ENCODE assay signal across 8 mouse cellular contexts in genomic region chr2:140670963-140671702, GRCm38 (mm10). TPM values are rescaled to one million over a fixed set of nuclear protein-coding genes. Genes with fewer than 3 reads are reported as not detected.
A peak's percentile ranks its signal among the peaks of the same experiment; 100 is the strongest.
DNase-seq lines count a peak whose midpoint lies in the region; ATAC-seq and TF ChIP-seq lines count a peak whose summit lies in the region.

TSS of gene Flrt3 (minus strand) at chr2:140671469.

- H3K4me2 ChIP-seq in hindbrain, embryonic 13.5 days, result peak within 1 kb of the TSS; percentile 61
- H3K4me2 ChIP-seq in lung, postnatal 0 days (replicated peaks; ENCODE audit: low read depth, low read length), result peak within 1 kb of the TSS; percentile 67

- H3K4me1 ChIP-seq in hindbrain, embryonic 13.5 days (replicated peaks), result peaks cover 16% of the 10 kb centered on the region
- H3K4me1 ChIP-seq in lung, postnatal 0 days (ENCODE audit: insufficient read depth, low read depth, low read length), result peaks cover 4% of the 10 kb centered on the region; the same call in 1 of the 2 replicates

- H3K27ac ChIP-seq in hindbrain, embryonic 13.5 days, result peak within 1 kb of the TSS; percentile 84
- H3K27ac ChIP-seq in lung, postnatal 0 days (ENCODE audit: low read length), result peak within 1 kb of the TSS; percentile 57

- H3K9me3 ChIP-seq in hindbrain, embryonic 13.5 days, result no peaks in the 10 kb centered on the region
- H3K9me3 ChIP-seq in lung, postnatal 0 days (ENCODE audit: low read length), result no peaks in the 10 kb centered on the region

- peaks cover 6% of the 10 kb centered on the region; the same call in 1 of the 2 replicates for H3K27me3 ChIP-seq in hindbrain, embryonic 13.5 days
- no peaks in the 10 kb centered on the region for H3K27me3 ChIP-seq in lung, postnatal 0 days (replicated peaks; ENCODE audit: insufficient read depth, low read length)

- TF ChIP-seq EP300 in lung, postnatal 0 days (IDR thresholded peaks at IDR 0.05), result no peak; the same call in 1 of the 2 replicates

- TF ChIP-seq CTCF in lung, postnatal 0 days (IDR thresholded peaks at IDR 0.05), result peak; percentile 90

- H3K9ac ChIP-seq in hindbrain, embryonic 13.5 days, result peak within 1 kb of the TSS; percentile 77
- H3K9ac ChIP-seq in lung, postnatal 0 days (replicated peaks; ENCODE audit: low read depth), result peak within 1 kb of the TSS; percentile 53

- ATAC-seq in hindbrain, embryonic 13.5 days (ENCODE audit: low FRiP score), result peak; percentile 98
- ATAC-seq in lung, postnatal 0 days, result peak; percentile 99

- 1% methylated on average over 26 of the region's 26 CpGs for WGBS in hindbrain, embryonic 13.5 days
- 2% methylated on average over 26 of the region's 26 CpGs for WGBS in lung, postnatal 0 days

- peak within 1 kb of the TSS; percentile 58 for H3K4me3 ChIP-seq in hindbrain, embryonic 13.5 days
- H3K4me3 ChIP-seq in lung, postnatal 0 days (ENCODE audit: low read depth, low read length), result peak within 1 kb of the TSS; percentile 51

- H3K36me3 ChIP-seq in hindbrain, embryonic 13.5 days, result no peaks in the 10 kb centered on the region
- no peaks in the 10 kb centered on the region for H3K36me3 ChIP-seq in lung, postnatal 0 days (ENCODE audit: insufficient read depth, low read length)

- peak; percentile 98 for DNase-seq in ZHBTc4 (ENCODE audit: low read depth, low spot score)
- peak; percentile 93 to 95 for DNase-seq in cerebellum, postnatal 14 days
- DNase-seq in frontal cortex, postnatal 25 days (ENCODE audit: low spot score in 2 of 2), result peak; percentile 79 to 86
- peak; percentile 89 to 97 for DNase-seq in layer of hippocampus, postnatal 14 days (ENCODE audit: low spot score in 2 of 2)
- DNase-seq in lung, postnatal 0 days (ENCODE audit: low spot score), result peak; percentile 98
- DNase-seq in retina, adult 2 months (ENCODE audit: low read depth, low spot score), result peak; percentile 70
- DNase-seq in urinary bladder, postnatal 14 days (ENCODE audit: low spot score), result peak; percentile 92

RNA-seq across cellular contexts. Expression of gene Flrt3, which starts in this region (rescaled TPM):
- polyA plus RNA-seq in hindbrain, embryonic 13.5 days (2015; fragmentation: Nextera tagmentation; extraction: Ambion mirVana), result 35.4 and 38.2 TPM in 2 replicates
- 10 to 100 TPM; 35.9 TPM for total RNA-seq in layer of hippocampus, postnatal 14 days (2021)
- 39.5 and 42.9 TPM in 2 replicates for polyA plus RNA-seq in lung, postnatal 0 days (2015; fragmentation: Nextera tagmentation; extraction: Ambion mirVana)

Comparison
In these comparisons a context has a peak if more than half of its experiments do, and no peak if none do; other contexts are left out.
1. Peak in every context shown above with its lines: DNase-seq, ATAC-seq, H3K4me3 ChIP-seq and H3K27ac ChIP-seq.